Mouse (Mus musculus): ENCODE measurements at regions not wholly inside any gene's neighbourhood (a gene's known extent, or its start where the extent isn't known, plus 50 kb on each side); places are given as distances from the start of the nearest gene placed in this dataset.

DNA sequence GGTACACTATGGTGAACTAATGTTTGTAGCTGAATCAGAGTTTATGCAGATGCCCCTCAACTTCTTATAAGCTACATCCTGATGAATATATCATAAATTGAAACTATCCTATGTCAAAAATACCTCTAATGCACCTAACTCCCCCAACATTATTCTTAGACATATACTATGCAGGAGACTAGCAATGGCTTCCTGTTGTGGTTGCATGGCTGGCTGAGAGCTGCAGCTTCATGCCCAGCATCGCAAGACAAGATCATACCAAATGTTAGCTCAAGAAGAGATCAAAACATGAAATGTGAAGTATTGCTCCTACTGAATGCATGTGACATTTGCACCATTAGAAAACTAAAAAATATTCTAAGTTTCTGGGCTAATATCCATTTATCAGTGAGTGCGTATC is 206.9 kb upstream of the Cited2 start:
- DNase-seq (ENCODE audit: low read depth in 1 of 2, low spot score in 2 of 2): peak in 1 of 2 experiments; percentile 29
- no peaks in the 10 kb centered on the region for H3K27me3 ChIP-seq (ENCODE audit: control insufficient read depth, insufficient read depth, low read length)
- no peak overlapping the region for H3K4me3 ChIP-seq (ENCODE audit: extremely low read depth, insufficient read depth, insufficient read length)
- 58% methylated on average over 2 of the region's 2 CpGs for WGBS
- no peaks in the 10 kb centered on the region; the same call in 1 of the 2 replicates for H3K4me1 ChIP-seq (ENCODE audit: control insufficient read depth, insufficient read depth, insufficient read length)
- TF ChIP-seq CTCF (IDR thresholded peaks at IDR 0.05; ENCODE audit: extremely low read depth, insufficient read depth, insufficient read length, insufficient replicate concordance): no peak
- TF ChIP-seq POLR2A (IDR thresholded peaks at IDR 0.05; ENCODE audit: low read depth, low read length): no peak
- no peak overlapping the region for H3K27ac ChIP-seq (ENCODE audit: insufficient read depth, low read length)
- no peaks in the 10 kb centered on the region for H3K36me3 ChIP-seq (ENCODE audit: control insufficient read depth, insufficient read depth, low read length)

DNA sequence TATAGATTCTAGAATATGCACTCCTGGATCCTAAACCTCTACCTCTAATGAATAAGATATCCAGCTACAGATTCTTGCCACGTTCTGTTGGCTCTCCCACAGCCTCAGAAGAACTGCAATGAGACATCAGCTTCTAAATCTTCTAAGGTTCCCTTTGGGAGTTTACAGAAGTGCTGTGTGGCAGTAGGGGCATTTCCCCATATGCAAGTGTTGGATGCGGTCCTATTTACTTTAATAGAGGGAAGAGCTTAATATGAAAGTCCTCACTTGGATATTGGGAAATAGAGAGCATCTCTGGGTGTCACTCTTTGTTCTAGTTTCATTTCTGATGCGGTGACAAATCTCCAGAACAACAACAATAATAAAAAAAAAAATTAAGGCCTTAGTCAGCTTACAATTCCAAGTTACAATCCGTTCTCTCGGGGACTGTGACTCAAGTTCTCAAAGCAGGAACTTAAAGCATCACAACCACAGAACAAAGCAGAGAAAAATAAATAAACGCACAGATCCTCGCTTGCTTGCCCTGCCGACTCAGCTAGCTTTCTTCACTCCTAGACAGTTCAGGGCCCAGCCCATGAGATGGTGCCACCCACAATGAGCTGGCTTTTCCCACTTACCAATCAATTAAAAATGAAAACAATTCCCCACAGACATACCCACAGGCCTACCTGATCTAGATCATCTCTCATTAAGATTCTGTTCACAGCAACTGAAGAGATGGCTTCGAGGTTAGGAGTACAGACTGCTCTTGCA is 204.4 kb upstream of the Cited2 start:
- TF ChIP-seq CTCF (IDR thresholded peaks at IDR 0.05; ENCODE audit: extremely low read depth, insufficient read depth, insufficient read length, insufficient replicate concordance) (no peak), POLR2A (IDR thresholded peaks at IDR 0.05; ENCODE audit: low read depth, low read length) (no peak)
- no peak for DNase-seq (ENCODE audit: low read depth in 1 of 2, low spot score in 2 of 2)
- H3K27ac ChIP-seq (ENCODE audit: insufficient read depth, low read length): no peak overlapping the region
- no peak overlapping the region for H3K4me3 ChIP-seq (ENCODE audit: extremely low read depth, insufficient read depth, insufficient read length)
- WGBS: 78% methylated on average over 9 of the region's 9 CpGs
- no peaks in the 10 kb centered on the region for H3K27me3 ChIP-seq (ENCODE audit: control insufficient read depth, insufficient read depth, low read length)
- H3K4me1 ChIP-seq (ENCODE audit: control insufficient read depth, insufficient read depth, insufficient read length): no peaks in the 10 kb centered on the region; the same call in none of the 2 replicates
- H3K36me3 ChIP-seq (ENCODE audit: control insufficient read depth, insufficient read depth, low read length): no peaks in the 10 kb centered on the region

DNA sequence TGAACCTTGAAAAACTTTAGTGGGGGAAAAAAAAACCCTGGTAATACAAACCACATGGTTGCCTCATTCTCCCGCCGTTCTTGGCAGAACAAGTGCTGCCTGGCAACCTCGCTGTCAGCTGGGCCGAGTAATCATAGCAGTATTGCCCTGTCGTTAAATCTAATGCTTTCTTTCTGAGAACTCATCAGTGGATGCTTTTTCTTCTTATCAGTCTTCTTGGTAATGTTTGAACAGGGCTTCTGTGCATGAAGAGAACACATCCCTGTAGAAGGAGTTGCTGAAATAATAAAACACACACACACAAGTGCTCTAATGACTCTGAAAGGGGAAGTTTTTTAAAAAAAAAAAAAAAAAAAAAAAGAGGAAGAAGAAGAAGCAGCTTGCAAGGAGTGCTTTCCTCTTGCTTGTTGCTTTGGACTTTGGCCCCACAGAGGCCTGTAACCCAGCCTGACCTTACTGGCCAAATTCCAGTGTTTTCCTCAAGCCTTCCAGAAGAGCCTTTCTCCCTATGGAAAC is 200.9 kb upstream of the Cited2 start:
- peak overlapping the region; percentile 30 for H3K4me3 ChIP-seq (ENCODE audit: extremely low read depth, insufficient read depth, insufficient read length)
- TF ChIP-seq POLR2A (IDR thresholded peaks at IDR 0.05; ENCODE audit: low read depth, low read length): no peak
- no peak for TF ChIP-seq CTCF (IDR thresholded peaks at IDR 0.05; ENCODE audit: extremely low read depth, insufficient read depth, insufficient read length, insufficient replicate concordance)

DNA sequence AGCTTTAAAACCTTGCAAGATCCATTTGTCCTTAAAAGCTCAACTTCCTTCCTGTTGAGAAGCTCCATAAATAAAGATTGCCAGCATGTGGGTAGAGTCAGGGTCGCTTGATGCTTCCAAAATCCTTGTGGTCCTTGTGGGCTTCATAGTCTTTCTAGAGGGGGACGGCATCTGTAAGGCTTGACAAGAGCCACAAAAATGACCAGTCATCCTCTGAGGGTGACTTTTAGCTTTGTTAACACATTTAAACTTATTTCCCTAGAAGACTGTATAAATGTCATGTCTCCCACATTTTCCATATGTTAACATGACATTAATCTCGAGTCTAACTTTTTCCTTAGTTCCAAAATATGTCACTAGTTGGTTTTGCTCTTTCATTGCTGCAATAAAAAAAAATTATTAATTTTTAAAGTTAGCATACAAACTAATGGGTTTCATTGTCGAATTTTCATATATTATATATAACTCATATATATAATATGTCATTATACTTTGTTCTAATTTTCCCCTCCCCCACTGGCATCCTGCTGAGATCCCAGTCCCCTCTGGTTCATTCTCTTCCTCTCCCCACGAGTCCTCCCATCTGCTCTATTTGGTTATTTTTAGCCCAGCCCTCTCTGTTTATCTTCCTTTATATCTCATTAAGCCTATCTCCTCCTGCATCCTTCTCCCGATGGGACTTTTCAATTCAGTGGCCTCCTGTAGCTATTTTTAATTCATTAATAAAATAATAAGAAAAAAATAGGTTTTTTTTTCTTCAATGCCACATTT is 199.3 kb upstream of the Cited2 start:
- no peak for TF ChIP-seq CTCF (IDR thresholded peaks at IDR 0.05; ENCODE audit: extremely low read depth, insufficient read depth, insufficient read length, insufficient replicate concordance)
- no peak for TF ChIP-seq POLR2A (IDR thresholded peaks at IDR 0.05; ENCODE audit: low read depth, low read length)
- Histone ChIP-seq H3K36me3 (ENCODE audit: control insufficient read depth, insufficient read depth, low read length) (no peaks in the 10 kb centered on the region), H3K27me3 (ENCODE audit: control insufficient read depth, insufficient read depth, low read length) (no peaks in the 10 kb centered on the region), H3K4me1 (ENCODE audit: control insufficient read depth, insufficient read depth, insufficient read length) (no peaks in the 10 kb centered on the region; the same call in 1 of the 2 replicates), H3K4me3 (ENCODE audit: extremely low read depth, insufficient read depth, insufficient read length) (no peak overlapping the region), H3K27ac (ENCODE audit: insufficient read depth, low read length) (no peak overlapping the region)
- WGBS: 52% methylated on average over 6 of the region's 6 CpGs
- no peak for DNase-seq (ENCODE audit: low read depth in 1 of 2, low spot score in 2 of 2)

More for the DNA sequence above, 200.9 kb upstream of the Cited2 start:
- no peak overlapping the region; the same call in 1 of the 2 replicates for H3K27ac ChIP-seq (ENCODE audit: insufficient read depth, low read length)
- no peaks in the 10 kb centered on the region for H3K36me3 ChIP-seq (ENCODE audit: control insufficient read depth, insufficient read depth, low read length)
- peak; percentile 11 to 30 for DNase-seq (ENCODE audit: low read depth in 1 of 2, low spot score in 2 of 2)
- no peaks in the 10 kb centered on the region; the same call in 1 of the 2 replicates for H3K4me1 ChIP-seq (ENCODE audit: control insufficient read depth, insufficient read depth, insufficient read length)
- no peaks in the 10 kb centered on the region for H3K27me3 ChIP-seq (ENCODE audit: control insufficient read depth, insufficient read depth, low read length)
- 13% methylated on average over 5 of the region's 5 CpGs for WGBS

GRCm38 (mm10) chr10:17527151-17527737 is 195.8 kb upstream of the Cited2 start:
- Histone ChIP-seq H3K27ac (ENCODE audit: insufficient read depth, low read length) (no peak overlapping the region), H3K4me1 (ENCODE audit: control insufficient read depth, insufficient read depth, insufficient read length) (no peaks in the 10 kb centered on the region; the same call in 1 of the 2 replicates)
- no peak for DNase-seq (ENCODE audit: low read depth in 1 of 2, low spot score in 2 of 2)

GRCm38 (mm10) chr10:17528116-17528515 is 194.9 kb upstream of the Cited2 start:
- Histone ChIP-seq H3K4me3 (ENCODE audit: extremely low read depth, insufficient read depth, insufficient read length) (no peak overlapping the region), H3K4me1 (ENCODE audit: control insufficient read depth, insufficient read depth, insufficient read length) (no peaks in the 10 kb centered on the region; the same call in 1 of the 2 replicates), H3K27ac (ENCODE audit: insufficient read depth, low read length) (no peak overlapping the region), H3K36me3 (ENCODE audit: control insufficient read depth, insufficient read depth, low read length) (no peaks in the 10 kb centered on the region), H3K27me3 (ENCODE audit: control insufficient read depth, insufficient read depth, low read length) (no peaks in the 10 kb centered on the region)
- 56% methylated on average over 2 of the region's 2 CpGs for WGBS
- TF ChIP-seq POLR2A (IDR thresholded peaks at IDR 0.05; ENCODE audit: low read depth, low read length) (no peak), CTCF (IDR thresholded peaks at IDR 0.05; ENCODE audit: extremely low read depth, insufficient read depth, insufficient read length, insufficient replicate concordance) (no peak)
- no peak for DNase-seq (ENCODE audit: low read depth in 1 of 2, low spot score in 2 of 2)

More at GRCm38 (mm10) chr10:17527151-17527737, 195.8 kb upstream of the Cited2 start:
- Histone ChIP-seq H3K27me3 (ENCODE audit: control insufficient read depth, insufficient read depth, low read length) (no peaks in the 10 kb centered on the region), H3K36me3 (ENCODE audit: control insufficient read depth, insufficient read depth, low read length) (no peaks in the 10 kb centered on the region), H3K4me3 (ENCODE audit: extremely low read depth, insufficient read depth, insufficient read length) (no peak overlapping the region)
- 79% methylated on average over 4 of the region's 4 CpGs for WGBS
- no peak for TF ChIP-seq POLR2A (IDR thresholded peaks at IDR 0.05; ENCODE audit: low read depth, low read length)
- no peak for TF ChIP-seq CTCF (IDR thresholded peaks at IDR 0.05; ENCODE audit: extremely low read depth, insufficient read depth, insufficient read length, insufficient replicate concordance)

Measured in spleen, adult 2 months (tissue).